Mouse (Mus musculus) left cerebral cortex, postnatal 4 days (tissue): Measurements from ENCODE around the gene Nfe2. TPM values are rescaled to one million over a fixed set of nuclear protein-coding genes. Genes with fewer than 3 reads are reported as not detected.

Experiments used
- DNase-seq: peaks from one replicate; pipeline ENCODE4 v3.0.0-alpha.2; 2022
- intact Hi-C: fragments of 180-260 bp; cut with DNase I; formaldehyde crosslinking; loops from one replicate; pipeline ENCODE4 v1.15.1; 2025
- total RNA-seq, 2 experiments: library from RNA; stranded (reverse); gene quantifications; 2 replicates each; pipeline ENCODE4 v1.2.3; 2021

Nfe2 gene
- not detected for total RNA-seq

DNA sequence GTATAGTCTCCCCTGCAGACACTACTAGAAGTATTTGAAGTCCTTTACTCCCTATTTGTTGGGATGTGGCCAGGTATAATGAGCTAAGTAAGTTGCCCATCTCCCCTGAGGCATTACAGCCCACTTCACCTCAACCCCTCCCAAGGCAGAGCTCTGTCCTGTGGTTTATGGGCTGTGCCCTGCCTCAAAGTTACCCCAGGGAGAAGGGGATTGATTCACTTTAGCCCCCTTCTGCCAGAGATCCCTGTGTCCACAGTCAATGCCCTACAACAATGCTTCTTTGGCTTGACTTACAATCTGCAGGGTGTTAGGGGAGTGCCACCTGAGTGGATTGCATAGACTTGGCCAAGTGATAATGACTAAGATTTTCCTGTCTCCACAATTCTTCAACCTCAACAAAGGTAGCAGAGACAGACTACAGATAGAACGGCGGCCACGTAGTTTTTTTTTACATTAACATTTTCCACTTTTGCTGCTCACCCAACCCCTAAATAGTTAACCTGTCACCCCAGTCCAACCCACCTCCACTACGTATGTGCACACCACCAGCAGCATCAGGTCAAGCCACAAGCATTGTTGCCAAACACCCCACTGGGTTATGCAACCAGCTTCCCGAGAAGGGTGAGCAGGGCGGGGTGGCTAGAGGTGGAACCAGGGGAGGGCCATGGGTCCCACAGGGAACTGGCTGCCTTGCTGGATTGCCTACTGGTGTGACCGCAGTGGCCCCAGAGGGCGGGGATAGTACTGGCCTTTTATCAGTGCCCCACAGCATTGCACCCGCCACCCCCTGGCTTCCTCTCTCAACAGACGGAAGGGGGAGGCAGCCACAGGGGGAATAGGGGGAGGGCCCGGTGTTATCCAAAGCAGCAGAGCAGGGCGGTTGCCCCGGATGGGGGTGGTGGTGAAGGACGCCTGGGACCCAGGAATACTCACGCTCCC, at the start of gene Nfe2:
Gene Nfe2 (minus strand): TSS at position 614 of the 939 bp plus-strand sequence.
- peak; percentile 6 for DNase-seq
- intact Hi-C loops, result no loop called here

DNA sequence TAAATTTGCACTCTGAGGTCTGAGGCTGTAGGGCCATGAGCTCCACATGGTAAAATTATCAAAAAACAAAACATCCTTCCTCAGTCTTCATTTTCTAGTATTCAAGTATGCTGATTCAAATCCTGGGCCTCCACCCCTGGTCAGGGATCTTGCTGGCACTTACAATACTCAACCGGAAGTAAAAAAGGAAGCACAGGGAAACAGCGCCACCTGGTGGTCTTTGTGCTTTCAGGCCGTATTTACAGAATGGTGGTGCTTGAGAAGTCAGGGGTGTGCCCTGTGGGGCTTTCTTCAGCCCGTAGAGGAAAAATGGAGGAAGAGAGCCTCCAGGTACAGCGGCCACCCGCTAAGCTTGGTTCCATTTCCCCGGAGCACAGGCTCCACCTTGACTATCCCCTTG, 48.9 kb upstream of the Nfe2 start:
- intact Hi-C loops, result loop anchor here (2.0 to 5.0 kb wide), 4 partner anchors 66 to 315 kb away; partner anchors contain the start of genes Hnrnpa1 and Hoxc8
- DNase-seq, result peak; percentile 94

DNA sequence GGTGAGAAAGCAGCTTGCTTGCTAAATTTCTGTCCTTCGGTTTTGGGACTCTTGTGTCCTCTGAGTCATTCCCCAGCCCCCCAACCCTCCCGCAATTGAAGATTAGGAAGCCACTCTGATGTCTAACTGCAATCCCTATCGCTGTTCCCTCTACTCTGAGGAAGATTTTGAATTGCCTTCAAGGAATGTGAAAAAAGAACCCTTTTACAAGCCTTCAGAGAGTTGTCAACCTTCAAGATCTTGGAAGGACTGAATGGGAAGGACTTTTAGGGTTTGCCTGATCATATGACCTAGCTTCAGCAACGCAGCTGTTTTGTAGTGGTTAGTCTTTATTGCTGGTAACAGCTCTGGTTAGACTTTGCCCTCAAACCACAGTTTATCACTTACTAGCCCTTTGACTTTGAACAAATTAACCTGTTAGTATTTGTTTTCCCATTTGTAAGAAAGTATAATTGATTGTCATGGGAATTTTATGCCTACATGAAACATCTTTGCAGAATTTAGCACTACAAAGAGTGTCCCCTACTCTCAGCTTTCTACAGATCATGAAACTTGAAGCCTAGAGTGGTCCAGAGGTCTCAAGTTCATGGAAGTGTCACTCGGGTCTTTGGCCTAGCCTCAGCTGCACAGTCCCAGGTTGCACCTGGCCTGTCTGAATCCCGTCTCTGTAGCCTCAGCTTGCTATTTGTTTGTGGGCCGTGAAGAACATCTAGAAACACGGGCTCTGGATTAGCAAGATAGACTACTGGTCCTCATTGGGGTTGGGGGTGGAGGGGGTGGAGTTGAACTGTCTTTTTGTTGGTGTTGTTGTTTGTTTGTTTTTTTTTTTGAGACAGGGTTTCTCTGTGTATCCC, 47.8 kb upstream of the Nfe2 start:
- intact Hi-C loops, result loop anchor here (2.0 to 5.0 kb wide), 4 partner anchors 65 to 314 kb away; partner anchors contain the start of genes Hnrnpa1 and Hoxc8
- no peak for DNase-seq

DNA sequence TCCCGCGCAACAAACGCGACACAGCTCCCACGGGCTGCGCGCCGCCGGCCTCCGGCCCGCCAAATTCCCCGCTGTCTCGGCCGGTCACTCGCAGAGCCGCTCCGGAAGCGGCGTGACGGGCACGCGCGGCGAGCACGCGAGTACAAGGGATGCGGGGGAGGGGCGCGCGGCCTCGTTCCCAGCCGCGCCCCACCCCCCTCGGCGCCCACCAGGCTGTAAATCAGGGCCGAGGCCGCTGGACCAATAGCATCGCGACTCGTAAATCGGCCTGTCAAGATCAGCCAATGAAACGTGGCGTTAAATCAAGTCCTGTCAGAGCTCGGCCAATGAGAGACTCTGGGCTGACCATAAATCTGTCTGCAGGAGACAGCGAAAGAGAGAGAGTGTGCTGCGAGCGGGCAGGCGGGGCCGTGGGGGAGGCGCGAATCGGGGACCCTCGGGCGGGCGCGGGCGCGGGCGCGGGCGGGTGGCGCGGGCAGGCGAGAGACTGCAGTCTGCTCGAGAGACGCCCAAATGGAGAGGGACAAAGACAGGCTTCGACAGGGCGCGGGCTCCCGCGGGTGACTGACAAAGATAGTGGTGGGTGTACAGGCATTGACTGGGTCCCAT, 47.0 kb upstream of the Nfe2 start:
- peak; percentile 99 for DNase-seq
- intact Hi-C loops, result loop anchor here (5.0 kb wide), 3 partner anchors 108 to 313 kb away; partner anchors contain the start of gene Hoxc8

DNA sequence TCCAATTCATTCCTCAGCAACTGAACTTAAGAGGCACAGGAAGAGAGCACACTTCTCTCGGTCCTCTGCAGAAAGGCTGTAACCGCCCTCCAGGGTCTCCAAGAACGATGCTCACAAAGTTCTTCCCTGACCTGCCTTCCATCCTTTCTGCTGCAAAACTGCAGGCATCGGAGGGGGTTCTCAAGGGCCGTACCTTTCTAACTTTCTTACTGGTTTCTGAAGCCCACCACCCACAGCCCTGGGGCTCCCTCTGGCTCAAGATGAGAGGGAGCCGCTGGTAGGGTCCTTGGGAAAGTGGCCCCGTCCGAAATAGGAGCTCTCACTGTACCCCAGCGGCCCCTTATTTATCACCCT, 46.4 kb upstream of the Nfe2 start:
- no peak for DNase-seq
- intact Hi-C loops, result no loop called here

DNA sequence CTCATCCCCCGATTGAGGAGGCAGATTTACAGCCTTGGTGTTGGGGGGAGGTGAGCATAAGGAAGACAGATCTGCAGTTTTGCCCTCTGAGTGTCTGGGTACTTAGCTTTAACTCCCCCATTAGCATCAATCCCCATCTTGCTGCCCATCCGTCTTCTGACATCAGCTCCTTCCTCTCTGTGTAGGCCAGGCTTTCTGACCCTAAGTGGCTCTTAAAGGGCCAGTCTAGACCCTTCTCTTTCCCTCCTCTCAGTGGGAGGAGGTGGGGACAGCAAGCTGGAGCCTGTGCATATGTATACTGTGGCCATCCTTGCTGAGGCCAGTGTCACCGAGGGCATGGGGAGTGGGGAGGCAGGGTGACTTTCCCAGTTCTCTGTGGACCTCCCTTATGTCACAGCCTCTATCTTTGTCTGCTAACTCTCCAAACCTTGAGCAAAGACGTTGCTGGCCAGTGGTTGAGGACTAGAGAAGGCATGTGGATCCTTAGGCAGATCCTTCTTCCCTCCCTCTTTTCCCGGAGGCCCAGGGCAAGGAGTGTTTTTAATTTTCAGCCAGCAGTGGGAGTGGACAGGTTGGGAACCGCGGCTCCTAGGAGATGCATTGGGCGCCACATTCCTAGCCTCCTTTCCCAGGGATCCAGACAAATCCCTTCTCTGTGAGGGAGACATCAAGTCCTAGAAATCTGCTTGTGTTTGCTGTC, 45.9 kb upstream of the Nfe2 start:
- intact Hi-C loops, result no loop called here
- no peak for DNase-seq

DNA sequence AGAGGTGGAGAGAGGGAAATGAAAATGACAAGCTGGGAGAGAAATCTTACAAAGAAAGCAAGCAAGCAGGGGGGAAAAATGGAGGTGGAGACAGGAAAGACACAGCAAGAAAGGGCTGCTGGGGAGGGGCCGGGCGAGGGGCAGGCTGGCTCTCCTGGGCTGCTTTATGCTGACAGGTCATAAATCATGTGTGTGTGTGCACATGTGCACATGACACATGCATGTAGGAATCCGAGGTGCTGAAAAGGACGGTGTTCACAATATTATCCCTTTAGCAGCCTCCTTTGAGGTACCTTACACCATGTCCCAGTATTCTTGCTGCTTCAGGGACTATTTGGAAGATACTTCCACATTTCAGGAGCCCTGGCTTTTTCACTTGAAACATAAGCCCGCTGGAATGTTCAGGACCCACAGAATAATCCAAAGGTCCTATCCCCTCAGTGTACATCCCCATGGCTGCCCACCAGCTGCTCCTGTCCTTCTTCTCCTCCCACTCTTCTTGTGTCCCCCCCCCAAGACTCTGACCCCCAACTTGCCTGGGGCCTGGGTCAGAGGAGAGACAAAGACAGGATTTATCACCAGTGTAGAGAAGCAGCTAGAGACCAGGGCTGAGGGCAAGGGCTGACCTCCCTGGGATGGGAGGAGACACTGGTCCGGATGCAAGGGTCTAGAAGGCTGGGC, 44.3 kb upstream of the Nfe2 start:
- no peak for DNase-seq
- intact Hi-C loops, result no loop called here

DNA sequence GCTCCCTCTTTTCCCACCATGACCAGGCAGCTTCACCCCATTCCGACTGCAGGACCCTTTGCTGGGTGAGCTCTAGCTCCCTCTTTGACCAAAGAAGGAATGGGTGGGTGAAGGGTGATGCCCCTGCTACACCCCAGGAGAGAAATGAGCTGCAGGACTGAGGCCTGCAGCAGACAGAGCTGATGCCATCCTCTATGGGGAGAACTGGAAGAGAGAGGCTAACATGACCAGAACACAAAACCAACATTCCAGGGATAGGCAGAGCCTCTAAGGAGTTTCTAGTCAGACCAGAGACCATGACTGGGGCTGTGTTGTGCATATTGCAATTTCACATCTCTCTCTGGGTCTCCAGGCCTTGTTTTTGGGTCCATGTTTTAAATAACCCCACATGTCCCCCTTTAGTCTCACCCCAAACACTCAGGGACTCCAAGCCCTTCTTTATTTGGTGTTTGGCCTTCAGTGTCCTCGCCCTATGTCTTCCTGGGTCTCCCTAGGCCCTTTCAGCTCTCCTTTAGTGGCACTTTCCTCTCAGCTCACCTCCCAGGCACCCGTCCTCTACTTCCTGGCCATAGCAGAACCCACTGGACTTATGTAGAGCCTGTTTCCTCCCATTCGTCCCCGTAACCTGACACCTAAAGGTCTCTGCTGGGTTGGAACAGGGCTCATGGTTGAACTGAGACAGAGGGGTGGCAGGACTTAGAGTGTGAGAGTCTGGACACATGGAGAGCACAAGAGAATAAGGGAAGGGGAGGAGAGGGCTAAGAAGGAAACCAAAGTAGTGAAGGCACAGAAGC, 43.5 kb upstream of the Nfe2 start:
- DNase-seq, result no peak
- intact Hi-C loops, result no loop called here

DNA sequence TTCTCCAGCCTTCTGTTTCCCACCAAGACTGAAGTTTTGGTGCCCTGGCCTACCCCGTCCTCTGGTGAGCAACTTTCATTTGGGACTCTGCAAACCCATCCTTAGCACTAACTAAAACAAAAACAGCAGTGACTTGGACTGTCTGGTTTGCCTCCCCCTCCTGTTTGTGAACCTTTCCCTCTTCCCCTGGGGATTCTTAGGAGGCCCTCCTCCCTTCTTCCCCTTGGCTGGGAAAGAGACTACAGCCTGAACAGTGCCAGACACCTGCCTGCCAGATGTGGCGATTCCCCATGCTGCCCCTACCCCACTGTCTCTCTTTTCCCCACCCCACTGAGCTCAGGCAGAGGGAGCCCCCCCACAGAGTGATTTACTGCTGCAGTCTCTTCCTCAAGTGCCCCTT, 42.8 kb upstream of the Nfe2 start:
- no peak for DNase-seq
- intact Hi-C loops, result no loop called here

DNA sequence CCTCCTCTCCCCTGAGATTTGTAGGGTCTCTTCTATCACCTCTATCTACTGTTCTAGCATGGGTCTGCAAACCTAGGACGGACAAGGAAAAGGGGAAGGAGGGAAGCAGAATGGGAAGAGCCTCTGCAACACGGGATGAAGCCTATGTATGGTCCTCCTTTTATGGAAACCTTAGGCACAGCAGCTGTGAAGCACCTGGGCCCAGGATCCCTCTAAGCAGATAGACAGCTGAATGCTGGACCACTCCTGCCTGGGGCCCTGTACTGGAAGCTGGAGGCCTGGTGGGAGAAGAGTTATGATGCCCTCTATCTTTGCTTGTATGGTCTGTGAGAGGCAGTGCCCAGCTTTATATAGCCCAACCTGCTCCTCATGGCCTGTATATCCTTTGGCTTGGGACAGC, 42.4 kb upstream of the Nfe2 start:
- no peak for DNase-seq
- intact Hi-C loops, result no loop called here

DNA sequence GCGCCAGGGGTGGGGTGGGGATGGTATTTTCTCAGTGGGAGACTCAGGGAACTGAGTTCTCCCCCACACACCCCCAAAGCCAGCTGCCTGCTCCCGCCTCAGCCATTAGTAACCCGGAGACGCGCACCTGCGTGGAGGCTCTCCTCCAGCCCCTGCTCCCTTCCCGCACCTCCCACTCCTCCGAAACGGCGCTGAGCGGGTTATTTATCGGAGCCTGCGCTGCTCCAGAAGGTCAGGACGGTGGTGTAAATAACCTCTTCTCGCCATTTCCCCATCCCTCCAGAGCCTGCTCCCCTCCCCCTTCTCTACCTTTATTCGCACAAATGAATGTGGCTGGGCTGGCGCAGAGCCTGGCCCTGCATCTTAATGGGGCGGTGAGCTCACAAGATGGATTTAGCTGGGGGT, 41.9 kb upstream of the Nfe2 start:
- intact Hi-C loops, result no loop called here
- DNase-seq, result peak; percentile 70

DNA sequence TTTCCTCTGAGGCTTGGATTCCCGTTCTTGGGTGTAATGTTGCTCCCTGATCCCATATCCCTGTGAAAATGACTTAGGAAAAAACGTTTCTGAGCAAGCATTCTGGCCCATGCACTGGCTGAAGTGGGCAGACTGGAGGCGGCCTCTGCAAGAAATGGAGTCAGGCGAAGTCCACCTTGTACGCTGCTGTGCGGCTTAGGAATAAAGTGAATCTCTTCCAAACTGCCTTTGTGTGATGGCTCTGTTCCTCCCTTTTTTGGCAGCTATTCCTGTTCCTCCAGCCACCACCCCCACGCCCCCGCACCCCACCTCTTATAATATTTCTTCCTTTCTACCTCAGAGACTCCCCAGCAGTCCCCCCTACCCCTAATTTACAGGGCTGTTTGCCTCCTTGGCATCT, 41.4 kb upstream of the Nfe2 start:
- DNase-seq, result no peak
- intact Hi-C loops, result no loop called here

DNA sequence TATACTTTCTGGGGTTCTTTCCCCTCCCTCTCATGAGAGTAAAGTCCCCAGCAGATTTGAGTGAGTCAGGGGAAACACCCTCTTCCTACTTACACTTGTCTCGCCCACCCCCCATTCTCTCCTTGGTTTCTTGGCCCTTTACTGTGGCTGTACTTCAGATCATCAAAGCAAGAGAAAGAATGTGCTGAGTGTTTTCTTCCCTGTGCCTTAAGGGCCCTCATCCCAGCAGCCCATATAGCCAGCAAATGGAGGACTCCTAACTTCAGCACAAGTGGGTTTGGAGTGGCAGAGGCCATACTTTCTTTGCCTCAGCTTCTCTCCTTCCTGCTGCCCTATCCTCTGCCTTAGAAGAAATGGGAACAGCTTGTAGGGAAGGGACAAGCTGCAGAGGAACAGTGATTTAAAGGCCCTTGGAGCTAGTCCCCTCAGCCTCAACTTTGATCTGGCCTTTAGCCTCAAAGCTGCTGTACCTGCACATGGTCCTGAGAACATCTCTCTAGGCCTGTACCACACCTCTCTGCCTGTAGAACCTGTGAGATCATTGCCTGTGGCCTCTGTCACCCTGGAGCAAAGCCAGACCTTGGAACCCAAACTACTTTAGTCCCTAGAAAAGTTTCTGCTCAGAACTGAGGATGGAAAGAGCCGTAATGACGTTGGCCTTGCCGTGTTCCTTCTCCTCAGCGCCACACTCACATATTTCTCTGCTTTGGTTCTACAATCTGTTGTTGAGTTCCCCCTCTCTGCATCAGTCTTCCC, 40.8 kb upstream of the Nfe2 start:
- intact Hi-C loops, result no loop called here
- no peak for DNase-seq

DNA sequence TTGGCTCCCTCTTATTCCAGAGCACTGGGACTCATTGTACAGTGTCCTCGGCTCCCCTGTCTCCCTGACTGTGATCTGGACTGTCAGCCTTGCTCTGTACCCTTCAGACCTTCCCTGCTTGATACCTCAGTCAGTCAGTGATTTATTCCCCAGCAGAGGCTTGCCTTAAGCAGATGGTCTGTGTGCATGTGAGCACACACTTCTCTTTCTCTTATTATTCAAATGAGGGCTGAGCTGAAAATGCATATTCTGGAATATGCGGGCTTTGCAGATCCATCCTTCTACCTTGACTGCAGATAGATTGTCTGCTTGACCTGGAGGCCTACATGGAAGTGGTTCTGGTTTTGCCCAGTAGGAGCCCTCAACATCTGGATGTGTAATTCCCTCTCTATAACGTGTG, 39.8 kb upstream of the Nfe2 start:
- no peak for DNase-seq
- intact Hi-C loops, result no loop called here

DNA sequence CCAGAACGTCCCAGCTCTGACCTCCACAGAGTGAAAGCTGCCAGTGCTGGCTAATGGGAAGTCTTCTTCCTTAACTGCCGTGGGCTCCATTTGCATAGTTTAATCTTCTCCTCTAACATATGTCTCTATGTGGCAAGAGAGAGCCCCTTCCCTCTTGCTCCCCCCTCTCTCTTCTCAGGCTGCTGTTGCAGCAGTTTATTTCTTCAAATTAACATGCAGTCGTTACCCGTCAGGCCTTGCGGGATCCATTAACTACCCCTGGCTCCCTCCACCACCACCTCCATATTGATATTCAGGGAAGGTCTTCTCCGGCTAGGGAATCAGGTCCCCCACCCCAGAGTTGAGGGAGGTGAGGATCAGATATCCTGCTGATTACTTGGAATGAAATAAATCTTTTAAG, 39.1 kb upstream of the Nfe2 start:
- no peak for DNase-seq
- intact Hi-C loops, result no loop called here

DNA sequence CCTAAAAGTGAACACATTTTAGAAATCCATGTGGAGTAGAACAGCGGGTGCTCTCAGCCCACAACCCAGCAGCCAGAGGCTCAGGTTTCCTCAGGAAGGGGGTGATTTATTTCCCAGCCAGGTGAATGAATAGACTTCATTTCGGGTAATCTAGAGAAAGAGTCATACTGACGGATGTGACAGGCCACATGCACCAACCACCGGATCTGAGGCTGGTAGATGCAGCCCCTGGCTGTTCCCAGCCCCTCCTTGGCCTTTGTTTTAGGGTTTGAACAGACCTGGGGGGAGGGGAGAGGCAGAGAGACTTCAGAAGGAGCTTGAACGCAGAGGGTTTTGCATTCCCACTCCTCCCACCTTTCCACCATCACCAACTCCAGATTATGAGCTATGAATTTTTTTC, 37.6 kb upstream of the Nfe2 start:
- DNase-seq, result no peak
- intact Hi-C loops, result no loop called here

DNA sequence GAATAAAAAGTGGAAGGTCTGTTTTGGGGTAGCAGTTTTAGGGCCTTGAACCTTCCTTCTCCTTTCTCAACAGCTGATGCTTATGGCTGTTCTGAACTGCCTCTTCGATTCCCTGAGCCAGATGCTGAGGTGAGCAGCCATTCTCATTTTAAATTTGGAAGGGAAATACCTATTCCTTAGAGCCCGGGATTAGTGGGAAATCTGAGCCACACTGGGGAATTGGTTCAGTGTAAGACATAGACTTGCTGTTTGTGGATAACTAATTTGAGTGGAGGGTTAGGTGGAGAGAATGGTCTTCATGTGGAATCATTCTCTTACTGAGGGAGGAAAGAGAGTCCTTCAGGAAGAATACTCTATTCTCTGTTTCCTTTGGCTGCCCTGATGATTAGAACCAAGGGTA, 36.4 kb upstream of the Nfe2 start:
- DNase-seq, result no peak
- intact Hi-C loops, result no loop called here

DNA sequence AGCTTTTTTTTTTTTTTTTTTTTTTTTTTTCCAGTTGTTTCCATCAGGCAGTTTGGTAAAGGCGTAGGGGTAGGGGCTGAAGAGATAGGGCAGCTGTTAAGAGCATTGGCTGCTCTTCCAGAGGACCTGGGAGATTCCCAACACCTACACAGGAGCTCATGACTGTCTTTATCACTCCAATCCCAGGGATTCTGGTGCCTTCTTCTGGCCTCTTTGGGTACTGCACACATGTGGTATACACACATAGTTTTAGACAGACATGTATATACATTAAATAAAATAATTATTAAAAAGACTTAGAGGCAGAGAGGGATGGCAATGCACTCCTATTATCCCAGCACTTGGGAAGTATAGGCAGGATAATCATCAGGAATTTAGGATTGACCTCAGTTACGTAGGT, 35.2 kb upstream of the Nfe2 start:
- intact Hi-C loops, result no loop called here
- no peak for DNase-seq
